Mouse (Mus musculus): Measurements from ENCODE around the gene Igsf21.

Igsf21 gene

GRCm38 (mm10) chr4:140143178-140143577, 103.4 kb downstream of the Igsf21 start:
- DNase-seq (ENCODE audit: low spot score), result peak; percentile 33

- peak; percentile 47 for DNase-seq (ENCODE audit: low spot score)
These were observed 106.1 kb downstream of the Igsf21 start for GRCm38 (mm10) chr4:140140485-140140884.

GRCm38 (mm10) chr4:140138846-140139245, 107.7 kb downstream of the Igsf21 start:
- no peak for DNase-seq (ENCODE audit: low spot score)

- DNase-seq (ENCODE audit: low spot score), result no peak
These were observed 114.8 kb downstream of the Igsf21 start for GRCm38 (mm10) chr4:140131625-140132321.

GRCm38 (mm10) chr4:140131201-140131600, 115.4 kb downstream of the Igsf21 start:
- DNase-seq (ENCODE audit: low spot score), result peak; percentile 60

- no peak for DNase-seq (ENCODE audit: low spot score)
These were observed 116.9 kb downstream of the Igsf21 start for GRCm38 (mm10) chr4:140129553-140130275.

- DNase-seq (ENCODE audit: low spot score), result no peak
These were observed 118.5 kb downstream of the Igsf21 start for GRCm38 (mm10) chr4:140128116-140128515.

- DNase-seq (ENCODE audit: low spot score), result no peak
These were observed 120.8 kb downstream of the Igsf21 start for GRCm38 (mm10) chr4:140125806-140126205.

GRCm38 (mm10) chr4:140122534-140122933, 124.0 kb downstream of the Igsf21 start:
- no peak for DNase-seq (ENCODE audit: low spot score)

GRCm38 (mm10) chr4:140117275-140117691, 129.3 kb downstream of the Igsf21 start:
- no peak for DNase-seq (ENCODE audit: low spot score)

GRCm38 (mm10) chr4:140115756-140116155, 130.8 kb downstream of the Igsf21 start:
- no peak for DNase-seq (ENCODE audit: low spot score)

GRCm38 (mm10) chr4:140115053-140115452, 131.5 kb downstream of the Igsf21 start:
- DNase-seq (ENCODE audit: low spot score), result no peak

- no peak for DNase-seq (ENCODE audit: low spot score)
These were observed 132.7 kb downstream of the Igsf21 start for GRCm38 (mm10) chr4:140113690-140114475.

- no peak for DNase-seq (ENCODE audit: low spot score)
These were observed 137.0 kb downstream of the Igsf21 start for GRCm38 (mm10) chr4:140109626-140109948.

GRCm38 (mm10) chr4:140108871-140109625, 137.5 kb downstream of the Igsf21 start:
- DNase-seq (ENCODE audit: low spot score), result no peak

- no peak for DNase-seq (ENCODE audit: low spot score)
These were observed 139.4 kb downstream of the Igsf21 start for GRCm38 (mm10) chr4:140107161-140107560.

GRCm38 (mm10) chr4:140104795-140105194, 141.8 kb downstream of the Igsf21 start:
- DNase-seq (ENCODE audit: low spot score), result no peak

- DNase-seq (ENCODE audit: low spot score), result peak; percentile 80
These were observed 143.1 kb downstream of the Igsf21 start for GRCm38 (mm10) chr4:140103341-140104027.

GRCm38 (mm10) chr4:140102581-140103200, 143.9 kb downstream of the Igsf21 start:
- DNase-seq (ENCODE audit: low spot score), result no peak

GRCm38 (mm10) chr4:140101106-140101505, 145.5 kb downstream of the Igsf21 start:
- DNase-seq (ENCODE audit: low spot score), result peak; percentile 81

GRCm38 (mm10) chr4:140100141-140100540, 146.4 kb downstream of the Igsf21 start:
- DNase-seq (ENCODE audit: low spot score), result peak; percentile 66
